Mouse (Mus musculus) fat pad, adult 2 months (tissue): ENCODE data around the gene Zfhx3.

Source experiments
- DNase-seq: peaks from one replicate; pipeline ENCODE4 v3.0.0-alpha.2; 2011; ENCODE audit warnings: low read depth, low spot score; ENCODE audit errors: extremely low read depth

The Zfhx3 gene

DNA sequence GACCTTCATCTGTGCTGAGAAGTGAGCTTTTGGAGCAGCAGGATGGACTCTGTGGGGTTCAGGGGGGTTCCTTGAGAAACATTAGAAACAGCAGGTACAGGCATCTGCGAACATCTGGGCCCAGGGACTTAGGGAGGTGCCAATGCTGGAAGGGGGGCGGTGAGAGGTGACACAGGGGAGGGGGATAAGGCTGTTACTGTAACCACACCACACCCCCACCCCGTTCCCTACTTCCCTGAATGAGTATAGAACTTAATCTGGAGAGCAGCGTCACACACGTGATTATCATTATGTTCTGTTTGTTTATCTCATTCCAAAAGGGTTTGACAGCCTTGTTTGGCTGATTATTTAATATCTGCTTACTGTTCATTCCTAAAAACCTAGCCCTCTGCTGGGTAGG lies 933.3 kb downstream of the Zfhx3 start:
- no peak for DNase-seq

DNA sequence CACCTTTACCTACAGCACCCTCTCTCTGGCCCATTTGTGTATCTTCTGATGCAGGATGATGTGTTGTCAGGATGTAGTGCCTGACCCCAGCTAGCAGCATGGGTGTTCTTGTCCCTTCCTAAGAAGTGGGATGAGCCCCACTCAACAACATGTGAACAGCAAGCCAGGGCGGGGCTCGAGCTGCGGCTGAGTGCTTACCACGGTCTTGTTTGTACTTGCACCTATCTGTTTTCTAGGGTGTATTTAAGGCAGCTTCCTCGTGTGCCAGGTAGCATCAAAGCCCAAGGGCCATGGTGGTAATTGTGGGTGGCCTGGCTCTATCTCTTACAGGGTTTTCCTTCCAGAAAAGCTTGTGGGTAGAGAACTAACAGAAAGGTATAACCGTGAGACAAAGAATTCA lies 937.7 kb downstream of the Zfhx3 start:
- no peak for DNase-seq

GRCm38 (mm10) chr8:108881336-108881735 lies 938.9 kb downstream of the Zfhx3 start:
- no peak for DNase-seq

DNA sequence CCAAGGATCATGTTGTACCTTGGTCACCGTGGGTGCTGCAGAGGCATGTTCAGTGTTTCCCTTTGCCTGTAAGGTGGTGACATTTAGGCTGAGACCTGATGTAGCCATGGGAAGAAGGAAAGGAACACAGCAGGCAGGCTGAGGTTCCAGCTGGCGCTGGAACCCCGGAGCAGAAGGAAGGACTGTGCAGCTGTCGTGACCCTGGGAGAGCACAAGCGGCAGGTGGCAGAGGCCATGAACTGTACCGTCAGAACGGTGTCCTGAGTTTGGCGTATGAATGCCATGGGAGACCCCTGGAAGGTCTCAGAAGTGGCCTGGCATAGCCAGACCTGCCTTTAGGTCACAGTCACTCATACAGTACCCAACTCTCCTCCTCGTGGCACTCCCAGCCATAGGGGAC lies 939.6 kb downstream of the Zfhx3 start:
- no peak for DNase-seq

GRCm38 (mm10) chr8:108883381-108883780 lies 940.9 kb downstream of the Zfhx3 start:
- no peak for DNase-seq

GRCm38 (mm10) chr8:108884947-108885346 lies 942.5 kb downstream of the Zfhx3 start:
- DNase-seq = no peak

- no peak for DNase-seq
Measured at GRCm38 (mm10) chr8:108885450-108885849, 943.0 kb downstream of the Zfhx3 start.

DNA sequence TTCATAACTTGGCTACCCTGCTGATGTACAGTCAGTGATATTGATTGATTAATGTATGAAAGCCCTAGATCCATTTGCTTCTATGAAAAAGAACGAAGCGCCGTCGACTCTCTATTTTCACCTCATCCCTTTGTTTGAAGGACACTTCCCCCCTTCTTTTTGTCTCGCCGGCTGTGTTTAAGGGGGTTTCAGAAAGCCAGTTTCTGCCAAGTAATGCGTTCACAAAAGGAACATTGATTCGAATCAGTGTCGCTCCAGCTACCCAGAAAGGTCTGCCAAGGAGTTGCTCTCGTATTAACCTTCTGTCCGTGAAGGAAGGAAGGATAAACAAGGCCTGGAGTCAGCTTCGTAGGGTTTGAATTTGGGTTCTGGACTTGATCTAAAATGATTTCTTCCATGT lies 943.4 kb downstream of the Zfhx3 start:
- no peak for DNase-seq

DNA sequence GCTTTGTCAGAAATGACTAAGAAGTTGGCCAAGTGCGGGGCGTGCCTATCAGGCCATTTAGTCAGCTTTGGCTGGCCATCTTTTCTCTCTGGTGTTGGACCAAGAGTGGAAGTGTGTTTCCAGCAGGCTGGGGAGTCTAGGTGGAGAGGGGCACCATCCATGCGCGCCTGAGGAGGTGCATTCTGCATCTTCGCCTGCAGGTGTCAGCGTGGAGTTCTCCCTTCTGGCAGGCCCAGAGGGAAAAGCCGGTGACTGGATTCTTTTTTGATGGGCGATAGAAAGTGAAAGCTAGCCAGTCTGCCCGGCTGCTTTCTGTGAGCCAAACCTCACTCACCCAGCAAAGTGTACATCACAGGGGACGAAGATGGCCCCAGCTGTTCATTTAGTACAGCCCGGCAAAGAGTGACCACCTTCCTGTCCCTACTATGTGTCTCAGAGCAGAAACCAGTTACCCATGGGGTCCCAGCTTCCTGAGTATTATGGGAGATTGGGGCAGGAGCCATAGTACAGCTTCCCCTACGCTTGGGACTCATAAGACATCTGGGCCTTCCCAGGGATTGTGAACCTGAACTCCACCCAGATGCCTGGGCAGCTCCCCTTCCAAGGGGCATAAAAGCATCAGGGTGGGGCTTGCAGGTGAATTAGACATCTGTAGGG lies 944.3 kb downstream of the Zfhx3 start:
- no peak for DNase-seq

GRCm38 (mm10) chr8:108887256-108887615 lies 944.8 kb downstream of the Zfhx3 start:
- no peak for DNase-seq

GRCm38 (mm10) chr8:108887890-108888289 lies 945.4 kb downstream of the Zfhx3 start:
- no peak for DNase-seq

DNA sequence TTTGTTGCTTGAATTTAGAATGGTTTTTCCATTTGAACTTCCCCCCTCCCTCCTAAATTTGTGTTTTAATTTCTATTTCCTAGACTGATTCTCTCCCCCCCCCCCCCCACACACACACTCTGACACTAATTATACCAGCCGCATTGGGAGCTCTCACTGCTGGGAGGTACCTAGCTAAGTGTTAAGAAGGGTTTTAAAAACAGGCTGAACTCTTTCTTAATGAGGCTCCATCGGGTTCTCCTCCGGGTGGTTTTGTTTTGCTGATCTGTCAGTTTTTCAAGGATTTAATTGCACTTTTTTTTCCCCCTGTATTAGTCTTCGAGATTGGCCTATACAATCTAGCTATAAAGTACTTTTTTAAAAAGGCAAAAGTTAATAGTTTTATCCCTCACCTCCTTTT lies 946.5 kb downstream of the Zfhx3 start:
- no peak for DNase-seq

- no peak for DNase-seq
Measured at GRCm38 (mm10) chr8:108889406-108889805, 947.0 kb downstream of the Zfhx3 start.

- DNase-seq = no peak
Measured at GRCm38 (mm10) chr8:108894287-108894686, 951.8 kb downstream of the Zfhx3 start.

GRCm38 (mm10) chr8:108896468-108897346 lies 954.3 kb downstream of the Zfhx3 start:
- no peak for DNase-seq

DNA sequence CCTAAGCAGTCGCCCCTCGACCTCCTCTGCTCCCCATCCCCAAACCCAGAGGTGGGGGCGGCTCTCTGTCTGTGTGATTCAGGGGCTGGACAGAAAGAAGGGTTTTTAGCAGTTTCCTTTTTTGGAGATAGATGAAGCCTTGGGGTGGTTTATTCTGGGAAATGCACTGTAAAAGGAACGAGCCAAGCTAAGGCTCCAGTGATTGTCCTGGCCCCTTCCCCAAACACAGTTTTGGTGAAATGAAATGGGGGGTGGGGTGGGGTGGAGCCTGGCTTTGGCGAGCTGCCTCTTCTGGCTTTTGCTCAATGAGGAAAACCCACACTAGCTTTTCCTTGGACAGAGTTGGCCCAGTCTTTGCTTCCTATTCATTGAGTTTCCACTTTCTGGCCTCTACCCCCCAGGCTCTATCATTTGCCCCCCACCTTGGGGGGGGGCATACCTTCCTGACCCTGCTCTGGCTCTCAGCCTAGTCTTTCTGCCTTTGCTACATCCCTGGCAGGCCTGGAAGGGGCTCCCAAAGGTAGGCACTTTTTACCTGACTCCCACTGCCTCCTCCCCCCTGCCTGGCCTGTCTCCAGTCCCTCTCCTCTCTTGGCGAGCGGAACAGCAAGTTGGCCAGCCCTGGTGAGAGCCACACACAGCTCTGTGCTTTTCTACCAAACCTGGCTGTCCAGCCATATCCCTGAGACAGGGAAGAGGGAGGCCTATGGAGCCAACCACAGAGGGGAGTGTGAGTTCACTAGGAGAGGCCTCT lies 955.1 kb downstream of the Zfhx3 start:
- DNase-seq = no peak

- no peak for DNase-seq
Measured at GRCm38 (mm10) chr8:108899251-108899771, 956.9 kb downstream of the Zfhx3 start.

- DNase-seq = no peak
Measured at GRCm38 (mm10) chr8:108900541-108900940, 958.1 kb downstream of the Zfhx3 start.

DNA sequence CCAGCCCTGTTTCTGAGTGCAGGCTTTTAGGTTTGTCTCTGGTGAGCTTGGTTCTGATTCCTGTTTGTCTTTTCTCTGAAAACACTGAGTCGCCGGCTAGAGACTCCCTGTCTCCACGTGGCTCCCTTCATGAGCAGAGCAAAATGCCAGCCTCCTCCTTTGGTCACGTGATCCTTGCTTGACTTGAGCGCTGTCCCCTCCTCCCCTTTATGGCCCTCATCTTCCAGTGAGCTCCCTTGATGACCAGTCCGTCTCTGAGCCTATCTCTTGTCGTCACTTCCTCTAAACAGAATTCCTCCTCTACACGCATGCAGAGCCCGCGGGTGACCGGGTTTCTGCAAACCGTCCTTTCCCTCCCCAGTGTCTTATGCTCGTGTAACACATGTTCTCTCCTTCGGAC lies 958.8 kb downstream of the Zfhx3 start:
- DNase-seq = no peak

DNA sequence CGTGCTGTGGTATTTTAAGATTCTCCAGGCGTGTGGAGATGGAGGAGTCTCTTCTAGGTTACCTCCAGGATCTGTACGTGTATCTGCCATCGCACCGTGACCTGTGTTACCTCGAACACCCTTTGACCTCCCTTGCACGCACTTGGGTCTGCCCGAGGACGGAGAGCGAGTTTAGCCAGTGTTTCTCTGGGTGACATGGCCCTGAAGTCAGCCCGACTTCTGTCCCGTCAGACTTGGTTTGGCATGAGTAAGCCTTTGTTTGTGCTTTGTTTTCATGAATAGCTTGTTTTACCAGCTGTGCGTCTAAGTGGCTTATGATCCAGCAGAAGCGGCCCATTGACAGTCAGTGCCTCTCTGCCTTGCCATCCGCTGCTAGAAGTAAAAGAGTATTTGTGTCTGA lies 961.1 kb downstream of the Zfhx3 start:
- no peak for DNase-seq

GRCm38 (mm10) chr8:108904288-108904971 lies 962.0 kb downstream of the Zfhx3 start:
- no peak for DNase-seq
